Mouse (Mus musculus) thymus, adult 2 months (tissue): ENCODE results near the gene Gm21863.
"Not testable (repeated sequence)": the region's sequence is repeated elsewhere in the genome, so short reads cannot be mapped to it uniquely, and the experiment has no call there.

Experiments used
- CTCF ChIP-seq: fragments of 200-500 bp; IDR thresholded peaks from 2 replicates; pipeline ENCODE4 v1.5.1; 2012; ENCODE audit warnings: mild to moderate bottlenecking, control low read depth, low read length, moderate library complexity, borderline replicate concordance; ENCODE audit not compliant: control insufficient read depth, poor library complexity, insufficient read depth; ENCODE audit errors: extremely low read depth
- POLR2A ChIP-seq: fragments of 200-500 bp; IDR thresholded peaks from 2 replicates; pipeline ENCODE4 v1.6.1; 2012; ENCODE audit warnings: mild to moderate bottlenecking, low read length, control low read depth, moderate library complexity; ENCODE audit not compliant: control insufficient read depth, poor library complexity, insufficient read depth; ENCODE audit errors: extremely low read depth

DNA sequence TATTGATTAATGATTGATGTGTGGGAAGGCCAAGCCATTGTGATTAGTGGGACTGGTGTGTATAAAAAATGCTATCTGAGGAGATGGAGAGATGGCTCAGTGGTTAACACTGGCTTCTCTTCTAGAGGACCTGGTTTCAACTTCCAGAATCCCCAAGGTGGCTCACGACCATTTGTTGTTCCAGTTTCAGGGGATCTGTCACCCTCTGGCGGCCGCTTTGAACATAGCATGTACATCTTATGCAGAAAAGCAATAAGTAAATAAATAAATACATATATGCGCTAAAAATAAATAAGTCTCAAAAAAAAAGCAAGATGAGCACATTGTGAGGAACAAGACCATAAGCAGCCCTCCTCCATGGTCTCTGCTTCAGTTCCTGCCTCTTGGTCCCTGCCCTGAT lies 26.3 kb upstream of the Gm21863 start:
- TF ChIP-seq POLR2A, CTCF: not testable (repeated sequence)
